Mouse (Mus musculus): ENCODE results near the gene Crip1. TPM values are rescaled to one million over a fixed set of nuclear protein-coding genes. Genes with fewer than 3 reads are reported as not detected.
A peak's percentile ranks its signal among the peaks of the same experiment; 100 is the strongest.

Gene Crip1
- polyA plus RNA-seq (2012; rRNA removed) (387 and 403 TPM in 2 replicates), polyA plus RNA-seq (2014; fragmentation: Nextera tagmentation; extraction: Ambion mirVana) (344 and 469 TPM in 2 replicates)

DNA sequence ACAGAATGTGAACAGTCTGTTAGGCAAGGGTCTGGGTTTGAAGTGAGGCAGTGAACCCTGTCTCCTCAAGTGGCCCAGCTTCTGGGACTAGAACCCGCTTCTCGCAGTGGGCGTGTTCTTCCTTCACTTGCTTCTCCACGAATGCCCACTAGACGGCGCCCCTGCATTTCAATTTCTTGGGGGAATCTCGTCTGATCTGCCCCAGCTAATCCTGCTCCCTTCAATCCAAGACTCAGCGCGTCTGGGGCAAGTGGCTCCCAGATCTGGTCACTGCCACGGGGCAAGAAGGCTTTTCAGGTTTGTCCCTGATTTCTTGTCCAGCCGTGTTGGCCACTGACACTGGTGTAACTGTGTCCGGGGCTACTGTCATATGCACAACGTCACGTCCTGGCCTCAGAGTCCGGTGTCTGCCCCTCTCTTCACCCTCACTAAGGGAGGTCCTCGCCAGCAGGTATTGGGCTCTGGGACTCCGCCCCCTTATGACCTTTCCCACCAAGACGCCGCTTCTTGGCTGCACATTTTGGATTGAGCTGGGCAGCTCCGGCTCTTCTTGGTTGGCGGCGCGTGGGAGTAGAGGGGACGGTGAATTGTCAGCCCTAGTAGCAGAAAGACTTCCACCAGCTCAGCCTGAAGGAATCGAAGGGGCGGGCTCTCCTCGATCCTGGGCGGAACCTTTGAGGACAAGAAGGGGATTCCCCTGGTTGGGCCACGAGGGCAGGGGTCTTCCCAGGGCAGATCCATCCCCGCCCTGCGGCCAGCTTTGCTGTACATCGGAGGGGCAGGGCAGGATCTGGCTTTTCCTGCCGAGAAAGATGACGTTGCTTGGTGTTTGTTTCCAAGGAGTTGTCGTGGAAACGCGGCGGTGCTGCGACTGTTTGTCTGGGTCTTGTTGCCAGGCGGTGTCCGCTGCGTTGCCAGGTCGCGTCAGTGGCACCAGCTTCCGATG is at the start of gene Crip1:
Gene Crip1 (plus strand): TSS at position 205 of the 946 bp plus-strand sequence.
- Histone ChIP-seq H3K4me3 (replicated peaks; ENCODE audit: low read length) (peak within 1 kb of the TSS; percentile 9; the same call in 1 of the 2 replicates), H3K9ac (ENCODE audit: low read depth, low read length, severe bottlenecking) (no peak within 1 kb of the TSS), H3K36me3 (ENCODE audit: control insufficient read depth, insufficient read depth, low read length) (no peaks in the 10 kb centered on the region), H3K9me3 (ENCODE audit: control insufficient read depth, low read length) (no peaks in the 10 kb centered on the region), H3K4me2 (replicated peaks; ENCODE audit: low read depth, low read length, severe bottlenecking) (peak within 1 kb of the TSS; percentile 36), H3K27me3 (ENCODE audit: control insufficient read depth, insufficient read depth, low read length) (peaks cover 33% of the 10 kb centered on the region; the same call in 1 of the 2 replicates), H3K27ac (replicated peaks; ENCODE audit: low read depth, low read length) (no peak within 1 kb of the TSS), H3K4me1 (ENCODE audit: control insufficient read depth, insufficient read depth, low read length) (peaks cover 10% of the 10 kb centered on the region)
- ATAC-seq (ENCODE audit: low FRiP score, low read depth) (0 out of 2 replicates have a peak, but pooled peaks have one; percentile 7), DNase-seq (ENCODE audit: low spot score) (peak; percentile 56)
- no peak for TF ChIP-seq POLR2A (IDR thresholded peaks at IDR 0.05; ENCODE audit: borderline replicate concordance, extremely low read depth, insufficient read depth, insufficient read length)
- 15% methylated on average over 45 of the region's 45 CpGs for WGBS

DNA sequence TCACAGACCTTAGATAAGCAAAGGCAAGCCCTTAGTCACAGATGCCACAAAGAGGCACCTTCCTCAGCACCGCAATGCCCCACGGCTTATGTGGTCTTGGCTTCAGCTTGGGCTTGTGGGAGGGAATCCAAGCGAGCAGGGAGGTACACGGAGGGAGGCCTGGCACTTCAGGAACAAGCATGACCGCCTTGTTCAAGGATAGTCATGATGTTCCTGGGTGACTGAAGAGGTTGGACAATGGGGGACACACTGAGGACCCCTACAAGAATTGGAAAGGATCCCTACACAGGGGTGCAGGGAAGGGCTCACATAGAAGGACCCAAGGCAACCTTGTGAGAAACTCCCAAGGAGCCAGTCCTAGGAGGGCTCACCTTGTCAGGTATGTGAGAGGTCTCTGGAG is 49.1 kb upstream of the Crip1 start:
- no peak for TF ChIP-seq POLR2A (IDR thresholded peaks at IDR 0.05; ENCODE audit: borderline replicate concordance, extremely low read depth, insufficient read depth, insufficient read length)
- Histone ChIP-seq H3K4me1 (ENCODE audit: control insufficient read depth, insufficient read depth, low read length) (peaks cover 26% of the 10 kb centered on the region), H3K9ac (ENCODE audit: low read depth, low read length, severe bottlenecking) (peak overlapping the region; percentile 99; the same call in 1 of the 2 replicates), H3K27me3 (ENCODE audit: control insufficient read depth, insufficient read depth, low read length) (no peaks in the 10 kb centered on the region), H3K36me3 (ENCODE audit: control insufficient read depth, insufficient read depth, low read length) (0 out of 2 replicates have a peak, but pooled peaks cover 7% of the 10 kb centered on the region), H3K27ac (replicated peaks; ENCODE audit: low read depth, low read length) (no peak overlapping the region), H3K4me3 (replicated peaks; ENCODE audit: low read length) (peak overlapping the region; percentile 98; the same call in 1 of the 2 replicates), H3K4me2 (replicated peaks; ENCODE audit: low read depth, low read length, severe bottlenecking) (peak overlapping the region; percentile 76), H3K9me3 (ENCODE audit: control insufficient read depth, low read length) (no peaks in the 10 kb centered on the region)
- WGBS, result 88% methylated on average over 5 of the region's 5 CpGs
- ATAC-seq (ENCODE audit: low FRiP score, low read depth) (no peak), DNase-seq (ENCODE audit: low spot score) (no peak)

DNA sequence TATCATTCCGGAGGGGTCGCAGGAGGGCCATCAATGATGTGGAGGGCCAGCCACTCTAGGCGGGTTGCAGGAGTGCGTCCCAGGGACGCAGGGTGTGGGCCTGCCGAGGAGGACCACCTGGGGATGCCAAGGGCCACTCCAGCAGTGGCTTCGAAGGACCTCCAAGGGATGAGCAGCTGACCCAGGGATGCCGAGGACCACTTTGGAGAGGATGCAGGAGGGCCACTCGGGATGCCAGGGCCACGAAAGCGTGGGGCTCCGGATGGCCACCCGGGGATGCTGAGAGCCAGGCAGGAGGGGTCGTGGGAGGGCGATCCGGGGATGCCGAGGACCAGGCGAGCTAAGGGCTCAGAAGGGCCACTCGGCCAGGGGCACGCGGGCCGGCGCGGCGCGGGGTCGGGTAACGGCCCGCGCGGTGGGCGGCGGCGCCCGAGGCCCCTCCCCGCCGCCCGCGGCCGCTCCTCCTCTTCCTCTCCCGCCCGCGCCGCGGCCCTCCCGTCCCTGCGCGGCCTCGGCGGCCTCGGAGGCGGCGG is 48.3 kb upstream of the Crip1 start, which contains the start of gene Mta1:
Gene Mta1 (plus strand): TSS at position 530 of the 533 bp plus-strand sequence.
- Histone ChIP-seq H3K36me3 (ENCODE audit: control insufficient read depth, insufficient read depth, low read length) (0 out of 2 replicates have a peak, but pooled peaks cover 7% of the 10 kb centered on the region), H3K4me2 (replicated peaks; ENCODE audit: low read depth, low read length, severe bottlenecking) (peak within 1 kb of the TSS; percentile 94), H3K4me1 (ENCODE audit: control insufficient read depth, insufficient read depth, low read length) (peaks cover 26% of the 10 kb centered on the region), H3K9ac (ENCODE audit: low read depth, low read length, severe bottlenecking) (peak within 1 kb of the TSS; percentile 99), H3K27me3 (ENCODE audit: control insufficient read depth, insufficient read depth, low read length) (no peaks in the 10 kb centered on the region), H3K9me3 (ENCODE audit: control insufficient read depth, low read length) (no peaks in the 10 kb centered on the region), H3K27ac (replicated peaks; ENCODE audit: low read depth, low read length) (peak within 1 kb of the TSS; percentile 86), H3K4me3 (replicated peaks; ENCODE audit: low read length) (peak within 1 kb of the TSS; percentile 98)
- ATAC-seq (ENCODE audit: low FRiP score, low read depth) (peak; percentile 80), DNase-seq (ENCODE audit: low spot score) (peak; percentile 66)
- 5% methylated on average over 19 of the region's 53 CpGs for WGBS
- TF ChIP-seq POLR2A (IDR thresholded peaks at IDR 0.05; ENCODE audit: borderline replicate concordance, extremely low read depth, insufficient read depth, insufficient read length), result 0 out of 2 replicates have a peak, but pooled peaks have one; percentile 43

DNA sequence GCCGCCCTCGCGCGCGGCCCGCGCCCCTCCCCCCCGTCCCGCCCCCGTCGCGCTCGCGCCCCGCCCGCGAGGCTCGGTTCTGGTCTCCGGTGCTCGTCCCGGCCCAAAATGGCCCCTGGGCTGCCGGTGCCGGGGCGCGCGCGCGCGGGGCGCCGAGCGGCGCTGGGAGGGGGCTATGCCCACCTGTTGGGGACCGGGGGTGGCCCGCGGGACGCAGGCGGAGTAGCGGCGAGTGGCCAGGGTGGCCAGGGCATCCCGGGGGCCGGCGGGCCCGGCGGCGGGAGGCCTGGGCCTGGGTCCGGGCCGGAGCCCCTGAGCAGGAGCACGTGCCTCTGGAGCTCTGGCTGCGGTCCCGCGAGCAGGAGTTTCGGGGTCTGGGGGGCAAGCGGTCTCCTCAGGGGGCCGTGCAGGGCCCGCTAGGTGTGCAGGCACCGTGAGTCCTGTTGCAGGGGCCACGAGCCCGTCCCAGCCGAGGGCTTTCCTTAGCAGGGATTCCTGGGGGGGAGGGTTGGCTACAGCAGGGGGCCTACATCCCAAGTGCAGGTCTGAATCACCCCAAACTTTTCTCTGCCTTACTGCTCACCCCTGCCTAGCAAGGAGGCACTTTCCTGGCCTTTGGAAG is 47.5 kb upstream of the Crip1 start:
- H3K9me3 ChIP-seq (ENCODE audit: control insufficient read depth, low read length), result no peaks in the 10 kb centered on the region
- H3K36me3 ChIP-seq (ENCODE audit: control insufficient read depth, insufficient read depth, low read length), result 0 out of 2 replicates have a peak, but pooled peaks cover 7% of the 10 kb centered on the region
- peak overlapping the region; percentile 86 for H3K27ac ChIP-seq (replicated peaks; ENCODE audit: low read depth, low read length)
- no peak for DNase-seq (ENCODE audit: low spot score)
- ATAC-seq (ENCODE audit: low FRiP score, low read depth), result no peak
- peak overlapping the region; percentile 99 for H3K9ac ChIP-seq (ENCODE audit: low read depth, low read length, severe bottlenecking)
- peak overlapping the region; percentile 94 for H3K4me2 ChIP-seq (replicated peaks; ENCODE audit: low read depth, low read length, severe bottlenecking)
- WGBS, result 0% methylated on average over 33 of the region's 60 CpGs
- no peaks in the 10 kb centered on the region for H3K27me3 ChIP-seq (ENCODE audit: control insufficient read depth, insufficient read depth, low read length)
- H3K4me3 ChIP-seq (replicated peaks; ENCODE audit: low read length), result peak overlapping the region; percentile 98
- TF ChIP-seq POLR2A (IDR thresholded peaks at IDR 0.05; ENCODE audit: borderline replicate concordance, extremely low read depth, insufficient read depth, insufficient read length), result no peak
- peaks cover 26% of the 10 kb centered on the region for H3K4me1 ChIP-seq (ENCODE audit: control insufficient read depth, insufficient read depth, low read length)
